Mouse (Mus musculus) retina, postnatal 7 days (tissue): ENCODE measurements around the gene Rnf20.
A peak's percentile ranks its signal among the peaks of the same experiment; 100 is the strongest.

Source experiments
- DNase-seq: peaks from one replicate; pipeline ENCODE4 v3.0.0-alpha.2; 2012; ENCODE audit warnings: low read depth, low spot score

Gene Rnf20

DNA sequence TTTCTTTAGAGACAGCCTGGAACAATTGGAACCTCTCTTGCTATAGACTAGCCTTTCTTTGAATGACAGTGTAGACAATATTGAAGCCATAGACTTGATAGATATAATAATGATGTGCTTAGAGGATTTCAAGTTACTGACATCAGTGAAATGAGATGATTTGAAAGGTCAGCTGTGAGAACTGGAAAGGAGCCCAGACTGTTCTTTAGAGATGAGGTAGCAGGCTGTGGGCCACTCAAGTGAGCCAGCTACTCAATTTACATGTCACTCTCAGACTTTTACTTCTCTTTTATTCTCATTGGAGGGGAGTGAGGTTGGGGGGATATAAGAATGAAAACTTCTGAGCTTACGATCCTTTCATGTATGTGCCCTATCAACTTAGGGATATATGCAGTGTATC lies 27.6 kb downstream of the Rnf20 start:
- no peak for DNase-seq

DNA sequence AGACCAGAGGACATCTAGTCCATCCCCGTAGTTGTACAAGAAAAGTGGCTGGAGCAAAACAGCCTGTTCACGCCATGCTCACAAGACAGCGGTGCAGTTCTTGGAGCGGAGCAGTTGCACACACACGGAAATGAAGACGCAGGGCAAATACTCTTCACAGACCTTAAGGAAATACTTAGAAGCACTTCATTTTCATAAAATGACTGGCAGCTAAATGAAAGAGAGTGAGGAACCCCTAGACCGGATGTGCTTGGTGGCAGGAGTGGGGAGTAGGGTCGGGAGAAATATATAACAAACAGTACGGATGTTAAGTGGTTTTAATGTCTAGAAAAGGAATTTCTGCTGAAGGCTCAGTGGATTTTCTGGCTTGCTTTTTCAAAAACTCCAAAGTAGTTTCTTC lies 29.9 kb downstream of the Rnf20 start:
- DNase-seq = no peak

DNA sequence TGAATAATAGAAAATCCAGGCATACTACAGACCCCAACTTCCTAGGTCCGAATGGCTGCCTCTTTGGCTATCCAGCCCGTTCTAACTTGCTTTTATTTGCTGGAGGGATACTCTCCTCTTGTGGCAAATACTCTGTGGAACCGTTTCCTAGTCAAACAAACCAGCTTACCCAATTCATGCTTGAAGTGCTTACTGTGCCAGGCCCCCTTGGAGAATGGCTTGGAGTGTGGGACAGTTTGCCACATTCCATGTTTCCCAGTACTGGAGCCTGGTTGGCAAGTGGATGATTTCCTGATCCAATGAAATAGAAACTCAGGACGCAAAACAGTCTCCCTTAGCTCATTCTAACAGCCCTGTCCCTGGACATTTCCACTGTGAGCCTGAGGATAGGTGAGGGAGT lies 30.4 kb downstream of the Rnf20 start:
- no peak for DNase-seq

- DNase-seq = no peak
These were observed 33.0 kb downstream of the Rnf20 start for GRCm38 (mm10) chr4:49664850-49665249.

DNA sequence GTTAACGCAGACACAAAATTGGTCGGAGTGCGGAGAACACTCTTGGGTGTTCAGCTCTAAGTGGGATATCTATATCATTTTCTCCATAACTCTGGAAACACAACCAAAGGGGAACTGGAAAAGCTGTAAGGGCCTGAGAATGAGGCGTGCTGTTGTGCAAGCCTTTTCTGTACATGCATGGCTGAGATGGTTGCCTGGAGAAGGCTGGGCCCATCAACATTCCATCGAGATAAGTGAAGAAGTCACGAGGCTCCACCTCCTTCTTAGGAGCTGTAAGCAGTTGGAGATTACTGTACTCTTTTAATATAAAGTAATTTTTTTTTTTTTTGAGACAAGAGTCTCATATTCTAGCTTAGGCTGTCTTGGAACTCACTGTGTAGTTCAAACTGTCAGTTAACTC lies 44.3 kb downstream of the Rnf20 start:
- DNase-seq = no peak

- no peak for DNase-seq
These were observed 45.0 kb downstream of the Rnf20 start for GRCm38 (mm10) chr4:49676790-49677189.

DNA sequence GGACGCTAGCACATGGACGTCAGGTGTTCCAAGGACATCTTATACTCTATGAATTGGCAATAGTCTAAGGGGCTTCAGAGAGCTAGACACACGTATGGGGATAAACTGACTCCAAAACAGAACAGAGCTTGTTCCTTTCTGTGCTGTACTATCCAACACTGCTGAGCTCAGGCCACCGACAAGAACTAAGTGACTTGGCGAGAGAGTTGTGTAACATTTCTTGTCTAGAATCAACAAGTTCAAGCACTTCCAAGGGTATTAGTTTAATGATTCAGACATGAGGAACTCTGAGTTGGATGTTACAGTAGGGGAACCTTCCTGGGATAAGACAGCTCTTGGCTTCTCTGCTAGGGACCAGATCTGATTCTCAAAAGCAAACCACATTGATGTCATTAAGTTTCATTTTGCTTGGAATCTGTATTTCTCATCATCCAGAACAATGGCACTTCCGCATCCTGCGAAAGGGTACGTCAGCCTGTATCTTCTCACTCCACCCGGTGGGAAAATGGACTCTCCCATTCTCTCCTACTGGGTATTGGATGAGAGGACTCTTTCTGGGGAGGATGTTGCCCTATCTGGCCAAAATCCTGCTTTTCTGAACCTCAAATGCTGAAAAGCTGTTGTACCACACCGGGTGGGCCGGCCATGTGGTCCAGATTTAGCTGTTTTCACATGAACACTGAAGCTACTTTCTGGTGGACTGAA lies 48.5 kb downstream of the Rnf20 start:
- no peak for DNase-seq

DNA sequence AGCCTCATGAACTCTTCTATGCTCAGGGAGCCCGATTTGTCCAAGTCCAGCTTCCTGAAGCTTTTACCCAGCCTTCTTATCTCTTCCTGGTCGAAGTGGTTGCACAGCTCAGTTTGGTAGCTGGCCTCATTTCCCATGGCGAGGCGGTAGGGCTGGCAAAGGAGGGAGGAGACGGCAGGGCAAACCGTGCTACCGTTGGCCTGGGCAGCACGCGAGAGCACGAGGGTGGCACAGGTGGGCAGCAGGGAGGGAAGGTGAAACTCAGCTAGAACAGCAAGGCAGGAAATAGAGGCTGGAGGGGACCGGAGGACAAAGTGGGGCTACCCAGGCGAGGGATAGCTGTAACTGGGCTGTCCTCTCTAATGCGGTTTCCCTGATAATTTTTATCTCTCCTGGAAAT lies 50.0 kb downstream of the Rnf20 start, which contains the start of gene Ppp3r2:
Gene Ppp3r2, minus strand, starts transcription at position 213 of the 400 bp plus-strand sequence.
- DNase-seq = no peak

- peak; percentile 74 for DNase-seq
These were observed 56.9 kb downstream of the Rnf20 start for GRCm38 (mm10) chr4:49688594-49689288.

GRCm38 (mm10) chr4:49691405-49692194 lies 59.8 kb downstream of the Rnf20 start:
- no peak for DNase-seq
